Mouse (Mus musculus) megakaryocyte, adult 5-6 weeks (primary cell): ENCODE results near the gene Bex4. TPM values are rescaled to one million over a fixed set of nuclear protein-coding genes. Genes with fewer than 3 reads are reported as not detected.

Experiments used
- ATAC-seq: 2 replicates; pipeline ENCODE4 v1.8.0; 2016; ENCODE audit warnings: mild to moderate bottlenecking, inconsistent platforms; ENCODE audit not compliant: poor library complexity, severe bottlenecking
- total RNA-seq, 2 experiments: library from RNA; stranded (forward) in 1 of 2; stranded (reverse) in 1 of 2; fragments of 153-499, 151-499 nt in 1 of 2; fragments of 221-1000, 200-1000 nt in 1 of 2; gene quantifications; 2 replicates each; pipeline versions ENCODE4 v1.2.3 to v1.2.4; 2015 to 2017

Bex4 gene
- total RNA-seq, 2 experiments from 2014 or later, result 0.58 to 2.1 TPM

- ATAC-seq, result peak; percentile 43; the same call in 1 of the 2 replicates
These were observed 42.2 kb downstream of the Bex4 start for GRCm38 (mm10) chrX:136180897-136181553.

- no peak for ATAC-seq
These were observed 44.3 kb downstream of the Bex4 start for GRCm38 (mm10) chrX:136183107-136183506.

Other genes with a start within 250 kb of the Bex4 start
- gene Arxes2, start 145.2 kb upstream of the Bex4 start, total RNA-seq (2015), result not detected in 2 replicates
- not detected in 2 replicates for gene Arxes2, start 145.2 kb upstream of the Bex4 start, total RNA-seq (2017)
- 0.16 TPM in 1 of 2 replicates, not detected in the other for gene Arxes1, start 105.6 kb upstream of the Bex4 start, total RNA-seq (2015)
- not detected in 2 replicates for gene Arxes1, start 105.6 kb upstream of the Bex4 start, total RNA-seq (2017)
- gene Bex2, start 70.8 kb upstream of the Bex4 start, total RNA-seq (2015), result not detected in 2 replicates
- 0.65 TPM in 1 of 2 replicates, not detected in the other for gene Bex2, start 70.8 kb upstream of the Bex4 start, total RNA-seq (2017)
- not detected in 2 replicates for gene Nxf3, start 53.7 kb upstream of the Bex4 start, total RNA-seq (2015)
- not detected in 2 replicates for gene Nxf3, start 53.7 kb upstream of the Bex4 start, total RNA-seq (2017)
- 20.6 and 26.5 TPM in 2 replicates for gene Tceal8, start 33.3 kb downstream of the Bex4 start, total RNA-seq (2015)
- 34.4 and 39.0 TPM in 2 replicates for gene Tceal8, start 33.3 kb downstream of the Bex4 start, total RNA-seq (2017)
- not detected in 2 replicates for gene Tceal5, start 64.9 kb downstream of the Bex4 start, total RNA-seq (2015)
- not detected in 2 replicates for gene Tceal5, start 64.9 kb downstream of the Bex4 start, total RNA-seq (2017)
- gene Tceal7, start 75.8 kb downstream of the Bex4 start, total RNA-seq (2015), result not detected in 2 replicates
- not detected in 2 replicates for gene Tceal7, start 75.8 kb downstream of the Bex4 start, total RNA-seq (2017)
- gene Bex1, start 76.5 kb downstream of the Bex4 start, total RNA-seq (2015), result not detected in 2 replicates
- not detected in 2 replicates for gene Bex1, start 76.5 kb downstream of the Bex4 start, total RNA-seq (2017)
- gene Tceal9, start 106.1 kb downstream of the Bex4 start, total RNA-seq (2015), result 75.3 and 100 TPM in 2 replicates
- 127 and 154 TPM in 2 replicates for gene Tceal9, start 106.1 kb downstream of the Bex4 start, total RNA-seq (2017)
- gene Bex3, start 131.3 kb downstream of the Bex4 start, total RNA-seq (2015), result 55.7 and 64.5 TPM in 2 replicates
- gene Bex3, start 131.3 kb downstream of the Bex4 start, total RNA-seq (2017), result 38.5 and 38.8 TPM in 2 replicates